Mouse (Mus musculus) lung, postnatal 0 days (tissue): ENCODE measurements around the gene Nicn1. TPM values are rescaled to one million over a fixed set of nuclear protein-coding genes. Genes with fewer than 3 reads are reported as not detected.
"Not testable (repeated sequence)": the region's sequence is repeated elsewhere in the genome, so short reads cannot be mapped to it uniquely, and the experiment has no call there.

ENCODE experiments used
- ATAC-seq: fragments of 200-750 bp; cut with Nextera tagmentation; 2 replicates; pipeline ENCODE4 v1.8.0; 2017; ENCODE audit warnings: moderate library complexity
- DNase-seq: peaks from one replicate; pipeline ENCODE4 v3.0.0-alpha.2; 2016; ENCODE audit warnings: low spot score
- H3K27ac ChIP-seq: fragments of 300-500 bp; sonication (generic); 2 replicates; pipeline ENCODE4 v1.5.1; 2014; ENCODE audit warnings: antibody characterized with exemption, mild to moderate bottlenecking, low read length, mixed read lengths
- H3K27me3 ChIP-seq: fragments of 300-500 bp; sonication (generic); replicated peaks from 2 replicates; pipeline ENCODE4 v1.6.1; 2014; ENCODE audit warnings: low read length, mixed read lengths; ENCODE audit not compliant: insufficient read depth
- H3K36me3 ChIP-seq: fragments of 300-500 bp; sonication (generic); 2 replicates; pipeline ENCODE4 v1.6.1; 2014; ENCODE audit warnings: low read length, mixed read lengths; ENCODE audit not compliant: insufficient read depth
- H3K4me1 ChIP-seq: fragments of 300-500 bp; sonication (generic); 2 replicates; pipeline ENCODE4 v1.6.1; 2014; ENCODE audit warnings: antibody characterized with exemption, low read depth, low read length, mixed read lengths; ENCODE audit not compliant: insufficient read depth
- H3K4me2 ChIP-seq: fragments of 300-500 bp; sonication (generic); replicated peaks from 2 replicates; pipeline ENCODE4 v1.6.1; 2014; ENCODE audit warnings: low read depth, mild to moderate bottlenecking, low read length, moderate library complexity, mixed read lengths
- H3K4me3 ChIP-seq: fragments of 300-500 bp; sonication (generic); 2 replicates; pipeline ENCODE4 v1.5.1; 2014; ENCODE audit warnings: low read depth, low read length
- H3K9ac ChIP-seq: fragments of 300-500 bp; sonication (generic); replicated peaks from 2 replicates; pipeline ENCODE4 v1.6.1; 2014; ENCODE audit warnings: low read depth, mild to moderate bottlenecking
- H3K9me3 ChIP-seq: fragments of 300-500 bp; sonication (generic); 2 replicates; pipeline ENCODE4 v1.6.1; 2016; ENCODE audit warnings: low read length, mixed read lengths
- CTCF ChIP-seq: IDR thresholded peaks from 2 replicates; pipeline ENCODE4 v1.5.1; 2016; ENCODE audit warnings: antibody characterized with exemption, mild to moderate bottlenecking
- EP300 ChIP-seq: IDR thresholded peaks from 2 replicates; pipeline ENCODE4 v1.6.1; 2016; ENCODE audit warnings: antibody characterized with exemption, mild to moderate bottlenecking, control low read depth
- WGBS: fragments of 180-500 bp; shearing (Covaris S2); extraction: QIAGEN DNeasy Blood & Tissue Kit; methylation state at CpG from one replicate; pipeline ENCODE4 v1.1.7; 2014; 5-methylcytosine and 5-hydroxymethylcytosine counted together
- polyA plus RNA-seq: library from polyadenylated mRNA; unstranded; fragments of >200 nt; fragmentation: Nextera tagmentation; extraction: Ambion mirVana; gene quantifications from 2 replicates; pipeline ENCODE4 v1.2.1, GENCODE M21; 2015

Nicn1 gene
- polyA plus RNA-seq, 1 experiment from 2014 or later: 15.8 TPM

DNA sequence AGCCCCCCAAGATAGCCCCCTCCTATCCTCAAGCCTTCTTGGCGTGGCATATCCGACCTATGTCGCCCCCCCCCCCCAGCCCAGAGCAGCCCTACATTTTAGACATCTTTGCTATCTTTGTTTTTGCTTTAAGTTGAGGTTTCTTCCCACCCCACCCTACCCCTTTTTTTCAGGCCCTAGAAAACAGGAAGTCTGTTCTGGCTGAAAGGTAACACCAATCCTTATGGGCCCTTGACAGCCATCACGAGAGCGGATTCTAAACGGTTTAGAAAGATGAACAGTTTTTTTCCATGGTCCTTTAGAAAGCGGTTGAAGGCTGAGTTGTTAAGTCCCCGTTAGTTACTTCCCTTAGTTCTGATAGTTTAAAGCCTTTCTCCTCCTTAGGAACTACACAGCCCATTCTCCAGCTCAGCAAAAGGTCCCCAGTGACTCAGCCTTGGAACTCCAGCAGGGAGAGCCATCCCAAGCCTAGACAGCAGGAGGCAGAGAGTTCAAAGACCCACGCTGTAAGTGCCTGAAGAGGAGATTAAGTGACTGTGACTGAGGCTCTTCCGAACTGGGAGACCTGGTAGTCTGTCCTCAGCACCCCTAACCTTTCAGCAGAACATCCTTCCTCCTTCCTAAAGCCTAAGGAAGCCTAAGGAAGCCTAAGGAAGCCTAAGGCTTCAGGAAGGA is 23.8 kb upstream of the Nicn1 start:
- no peaks in the 10 kb centered on the region for H3K9me3 ChIP-seq
- H3K9ac ChIP-seq: no peak overlapping the region
- no peaks in the 10 kb centered on the region for H3K27me3 ChIP-seq
- 50% methylated on average over 10 of the region's 10 CpGs for WGBS
- no peaks in the 10 kb centered on the region for H3K36me3 ChIP-seq
- peaks cover 10% of the 10 kb centered on the region; the same call in 1 of the 2 replicates for H3K4me1 ChIP-seq
- TF ChIP-seq EP300: no peak
- no peak for TF ChIP-seq CTCF
- no peak overlapping the region for H3K4me2 ChIP-seq
- H3K27ac ChIP-seq: peak overlapping the region; percentile 32
- no peak overlapping the region for H3K4me3 ChIP-seq
- no peak for ATAC-seq
- no peak for DNase-seq

DNA sequence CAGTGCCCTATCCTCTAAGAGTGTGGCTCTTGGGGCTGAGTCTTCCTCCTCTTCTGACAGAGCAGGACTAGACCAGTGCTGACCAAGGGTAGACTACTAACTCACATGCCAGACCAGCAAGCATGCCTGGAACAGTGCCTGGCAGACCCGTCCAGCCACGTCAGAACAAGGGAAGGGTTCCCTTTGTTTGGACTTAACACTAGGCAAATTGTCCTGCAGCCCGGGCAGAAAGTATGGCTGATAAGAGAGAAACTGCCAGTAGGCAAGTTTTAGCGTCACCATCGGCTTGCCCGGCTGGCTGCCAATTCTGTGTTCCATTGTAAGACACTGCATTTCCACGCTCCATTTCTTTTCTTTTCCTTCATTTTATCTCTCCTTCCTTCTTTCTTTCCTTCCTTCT is 22.5 kb upstream of the Nicn1 start:
- Histone ChIP-seq H3K4me3 (no peak overlapping the region), H3K27me3 (no peaks in the 10 kb centered on the region), H3K36me3 (no peaks in the 10 kb centered on the region), H3K9ac (no peak overlapping the region), H3K9me3 (no peaks in the 10 kb centered on the region), H3K4me1 (peaks cover 14% of the 10 kb centered on the region; the same call in 1 of the 2 replicates), H3K4me2 (no peak overlapping the region), H3K27ac (peak overlapping the region; percentile 43; the same call in 1 of the 2 replicates)
- TF ChIP-seq CTCF: no peak
- TF ChIP-seq EP300: no peak
- 46% methylated on average over 7 of the region's 7 CpGs for WGBS
- ATAC-seq: no peak
- peak; percentile 30 for DNase-seq

DNA sequence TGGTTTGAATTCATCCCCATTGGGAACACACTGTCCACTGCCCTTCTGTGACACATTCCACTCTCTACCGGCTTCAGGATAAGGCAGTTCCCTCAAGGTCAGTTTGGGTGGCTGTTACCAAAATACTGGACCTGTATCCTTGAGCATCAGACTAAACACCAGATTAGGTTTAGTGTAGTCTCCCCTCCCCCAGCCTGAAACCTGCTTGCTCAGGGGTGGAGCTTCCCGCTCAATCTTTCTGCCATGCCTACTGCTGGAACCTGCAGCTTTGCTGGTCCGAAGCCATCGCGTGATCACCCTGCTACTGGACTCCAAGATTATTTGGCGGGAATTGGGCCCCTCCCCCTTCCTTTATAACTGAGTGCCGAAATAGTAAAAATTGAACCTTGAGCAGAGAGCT is 21.5 kb upstream of the Nicn1 start:
- H3K27ac ChIP-seq, DNase-seq: not testable (repeated sequence)
- 69% methylated on average over 6 of the region's 7 CpGs for WGBS

DNA sequence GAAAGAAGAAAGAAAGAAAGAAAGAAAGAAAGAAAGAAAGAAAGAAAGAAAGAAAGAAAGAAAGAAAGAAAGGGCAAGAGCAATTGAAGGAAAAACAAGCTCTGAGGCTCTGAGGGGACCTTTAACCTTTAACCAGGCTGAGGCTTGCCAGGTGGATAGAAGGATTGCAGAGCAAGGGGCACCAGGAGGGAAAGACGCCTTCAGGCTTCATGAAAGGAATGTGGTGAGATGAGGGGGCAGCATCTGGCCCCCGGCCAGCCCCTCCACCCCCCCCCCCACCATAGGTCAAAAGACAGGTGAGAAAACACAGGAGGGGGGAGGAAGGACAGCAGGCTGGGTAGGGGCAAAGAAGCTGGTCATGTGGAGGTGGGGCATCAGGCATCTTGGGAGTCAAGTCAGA is 18.3 kb upstream of the Nicn1 start:
- Histone ChIP-seq H3K36me3 (no peaks in the 10 kb centered on the region), H3K4me3 (no peak overlapping the region), H3K27me3 (no peaks in the 10 kb centered on the region), H3K4me2 (no peak overlapping the region), H3K9me3 (no peaks in the 10 kb centered on the region), H3K4me1 (0 out of 2 replicates have a peak, but pooled peaks cover 9% of the 10 kb centered on the region), H3K9ac (no peak overlapping the region), H3K27ac (0 out of 2 replicates have a peak overlapping the region, but pooled peaks have one; percentile 20)
- WGBS: 16% methylated on average over 2 of the region's 2 CpGs
- ATAC-seq (no peak), DNase-seq (no peak)
- TF ChIP-seq EP300: no peak
- TF ChIP-seq CTCF: no peak

More for the DNA sequence above, 21.5 kb upstream of the Nicn1 start:
- H3K27me3 ChIP-seq, H3K9me3 ChIP-seq, H3K4me2 ChIP-seq, H3K36me3 ChIP-seq, H3K4me3 ChIP-seq, ATAC-seq, H3K9ac ChIP-seq: not testable (repeated sequence)
- peaks cover 14% of the 10 kb centered on the region; the same call in 1 of the 2 replicates for H3K4me1 ChIP-seq

DNA sequence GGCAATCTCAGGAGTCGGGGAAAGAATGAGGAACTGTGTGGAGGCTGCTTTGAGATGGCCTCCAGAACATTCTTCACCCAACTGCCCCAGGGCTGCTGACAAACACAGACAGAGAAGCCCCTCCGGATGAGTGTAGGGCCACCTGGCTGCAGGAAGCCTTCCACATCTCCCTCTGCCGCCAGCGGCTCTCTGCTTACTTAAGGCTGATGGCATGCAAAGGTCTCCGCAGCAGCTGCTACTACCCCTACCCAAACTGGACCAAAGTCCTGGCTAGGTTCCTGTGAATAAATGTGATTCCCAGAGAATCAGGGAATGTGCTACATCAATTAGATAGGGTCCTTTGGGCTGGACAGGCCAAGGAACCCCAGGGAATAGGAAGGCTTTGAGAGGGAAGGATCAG is 17.5 kb upstream of the Nicn1 start:
- TF ChIP-seq EP300: no peak
- TF ChIP-seq CTCF: no peak
- peak overlapping the region; percentile 20; the same call in 1 of the 2 replicates for H3K27ac ChIP-seq

DNA sequence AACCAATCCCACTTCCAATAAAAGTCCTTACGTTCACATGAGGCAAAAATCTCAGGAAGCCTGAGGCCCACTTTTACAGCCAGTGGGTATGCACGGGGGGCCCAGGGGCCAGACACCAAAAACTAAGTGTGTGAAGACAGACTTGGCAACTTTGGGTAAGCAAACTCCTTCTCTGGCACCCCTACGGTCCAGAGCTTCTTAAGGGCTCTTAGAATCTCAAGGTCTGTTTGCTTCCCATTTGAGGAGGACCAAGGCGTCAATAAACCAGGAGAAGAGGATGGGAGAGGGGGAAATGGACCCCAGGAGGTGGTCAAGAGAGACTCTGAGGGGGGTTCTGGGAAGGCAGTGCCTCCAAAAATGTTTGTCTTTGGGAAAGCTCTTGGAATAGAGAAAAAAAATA is 16.7 kb upstream of the Nicn1 start:
- no peaks in the 10 kb centered on the region for H3K36me3 ChIP-seq
- no peak for TF ChIP-seq CTCF
- peak; percentile 25; the same call in 1 of the 2 replicates for TF ChIP-seq EP300
- peak overlapping the region; percentile 20; the same call in 1 of the 2 replicates for H3K27ac ChIP-seq
- DNase-seq (peak; percentile 53), ATAC-seq (no peak)
- H3K4me3 ChIP-seq: no peak overlapping the region
- no peak overlapping the region for H3K4me2 ChIP-seq
- H3K27me3 ChIP-seq: no peaks in the 10 kb centered on the region
- WGBS: 47% methylated on average over 4 of the region's 4 CpGs
- H3K9me3 ChIP-seq: no peaks in the 10 kb centered on the region
- H3K4me1 ChIP-seq: 0 out of 2 replicates have a peak, but pooled peaks cover 9% of the 10 kb centered on the region
- H3K9ac ChIP-seq: no peak overlapping the region

More for the DNA sequence above, 17.5 kb upstream of the Nicn1 start:
- no peak for DNase-seq
- Histone ChIP-seq H3K4me1 (0 out of 2 replicates have a peak, but pooled peaks cover 9% of the 10 kb centered on the region), H3K4me2 (no peak overlapping the region), H3K4me3 (no peak overlapping the region), H3K36me3 (no peaks in the 10 kb centered on the region), H3K27me3 (no peaks in the 10 kb centered on the region), H3K9ac (no peak overlapping the region), H3K9me3 (no peaks in the 10 kb centered on the region)
- ATAC-seq: no peak
- WGBS: 29% methylated on average over 5 of the region's 5 CpGs
